Mouse (Mus musculus) hindbrain, embryonic 15.5 days (tissue): ENCODE results near the gene Avil. TPM values are rescaled to one million over a fixed set of nuclear protein-coding genes. Genes with fewer than 3 reads are reported as not detected.

Experiments used
- ATAC-seq: fragments of 200-750 bp; cut with Nextera tagmentation; 2 replicates; pipeline ENCODE4 v1.8.0; 2017; ENCODE audit warnings: low read depth, moderate number of reproducible peaks, moderate TSS enrichment; ENCODE audit not compliant: low FRiP score
- H3K27ac ChIP-seq: fragments of 300-500 bp; sonication (generic); replicated peaks from 2 replicates; pipeline ENCODE4 v1.5.1; 2015; ENCODE audit warnings: mild to moderate bottlenecking, inconsistent platforms
- H3K27me3 ChIP-seq: fragments of 300-500 bp; sonication (generic); 2 replicates; pipeline ENCODE4 v1.6.1; 2015; ENCODE audit warnings: control low read depth, inconsistent platforms
- H3K36me3 ChIP-seq: fragments of 300-500 bp; sonication (generic); 2 replicates; pipeline ENCODE4 v1.6.1; 2015; ENCODE audit warnings: control low read depth, inconsistent platforms
- H3K4me1 ChIP-seq: fragments of 300-500 bp; sonication (generic); replicated peaks from 2 replicates; pipeline ENCODE4 v1.6.1; 2015; ENCODE audit warnings: control low read depth, inconsistent platforms
- H3K4me2 ChIP-seq: fragments of 300-500 bp; sonication (generic); 2 replicates; pipeline ENCODE4 v1.6.1; 2015; ENCODE audit warnings: moderate library complexity, mild to moderate bottlenecking, inconsistent platforms
- H3K4me3 ChIP-seq: fragments of 300-500 bp; sonication (generic); 2 replicates; pipeline ENCODE4 v1.5.1; 2015; ENCODE audit warnings: mild to moderate bottlenecking, inconsistent platforms
- H3K9ac ChIP-seq: fragments of 300-500 bp; sonication (generic); 2 replicates; pipeline ENCODE4 v1.6.1; 2015; ENCODE audit warnings: inconsistent platforms
- H3K9me3 ChIP-seq: fragments of 300-500 bp; sonication (generic); 2 replicates; pipeline ENCODE4 v1.6.1; 2016; ENCODE audit warnings: control low read depth, inconsistent platforms
- WGBS: fragments of 180-500 bp; shearing (Covaris S2); methylation state at CpG from one replicate; pipeline ENCODE4 v1.1.7; 2015; 5-methylcytosine and 5-hydroxymethylcytosine counted together
- polyA plus RNA-seq: library from polyadenylated mRNA; unstranded; fragments of >200 nt; fragmentation: Nextera tagmentation; extraction: Ambion mirVana; gene quantifications from 2 replicates; pipeline ENCODE4 v1.2.1, GENCODE M21; 2015

Avil gene
- polyA plus RNA-seq, 1 experiment from 2014 or later: 4.2 TPM

DNA sequence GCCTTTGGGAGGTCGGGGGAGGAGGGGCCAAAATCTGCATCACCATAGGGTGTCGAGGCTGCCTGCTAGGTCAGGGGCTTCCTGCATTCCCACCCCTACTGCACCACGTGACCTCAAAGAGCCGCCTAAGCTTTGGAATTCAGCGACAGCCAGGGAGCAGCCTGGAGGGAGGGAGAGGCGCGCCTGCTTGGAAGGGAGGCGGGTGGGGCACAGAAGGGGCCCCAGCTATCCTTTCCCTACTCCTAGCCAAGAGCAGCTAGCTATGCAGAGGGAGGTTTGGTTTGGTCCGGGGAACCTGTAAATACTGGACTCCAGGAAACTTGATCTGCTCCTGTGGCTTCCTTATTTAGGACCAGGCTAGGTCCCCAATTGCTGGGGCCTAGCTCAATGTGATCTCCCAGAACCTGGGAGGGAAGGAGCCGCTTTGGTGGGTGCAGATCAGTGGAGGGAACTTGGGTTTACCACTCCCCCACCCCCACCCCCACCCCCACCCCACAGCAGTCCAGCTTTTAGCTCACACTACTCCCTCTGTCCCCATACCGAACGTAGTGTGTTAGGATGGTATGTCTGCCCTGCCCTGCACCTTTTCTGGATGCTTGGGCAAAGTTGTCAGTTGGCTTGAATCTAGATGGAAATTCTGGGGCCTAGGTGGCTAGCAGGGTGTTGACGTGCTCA is 28.3 kb upstream of the Avil start:
- Histone ChIP-seq H3K36me3 (no peaks in the 10 kb centered on the region), H3K4me3 (no peak overlapping the region), H3K27me3 (peaks cover 37% of the 10 kb centered on the region), H3K9me3 (no peaks in the 10 kb centered on the region), H3K27ac (no peak overlapping the region), H3K4me1 (peaks cover 4% of the 10 kb centered on the region), H3K9ac (no peak overlapping the region), H3K4me2 (no peak overlapping the region)
- 10% methylated on average over 13 of the region's 13 CpGs for WGBS
- ATAC-seq: no peak

- Histone ChIP-seq H3K9me3 (no peaks in the 10 kb centered on the region), H3K27me3 (peaks cover 37% of the 10 kb centered on the region), H3K4me3 (no peak overlapping the region), H3K36me3 (no peaks in the 10 kb centered on the region), H3K4me1 (peaks cover 10% of the 10 kb centered on the region), H3K9ac (no peak overlapping the region), H3K27ac (no peak overlapping the region), H3K4me2 (no peak overlapping the region)
- 28% methylated on average over 7 of the region's 7 CpGs for whole genome bisulfite sequencing
- ATAC-seq: no peak
Observed at GRCm38 (mm10) chr10:126972988-126973387, 27.5 kb upstream of the Avil start.

DNA sequence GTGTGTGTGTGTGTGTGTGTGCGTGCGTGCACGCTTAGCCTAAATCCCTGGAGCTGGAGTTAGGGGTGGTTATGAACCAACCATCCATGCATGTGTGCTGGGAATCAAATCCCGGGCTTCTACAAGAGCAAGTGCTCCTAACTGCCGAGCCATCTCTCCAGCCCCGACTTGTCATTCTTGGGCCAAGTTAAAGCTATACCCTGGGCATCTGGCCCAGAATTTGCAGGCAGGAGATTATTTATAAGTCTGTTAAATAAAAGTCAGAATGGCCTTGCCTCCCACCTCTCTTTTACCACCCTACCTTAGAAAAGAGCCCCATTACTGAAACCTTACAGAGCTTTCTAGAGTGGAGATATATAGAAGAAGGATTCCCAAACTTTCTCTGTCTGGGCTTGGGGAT is 24.8 kb upstream of the Avil start:
- no peak overlapping the region for H3K27ac ChIP-seq

DNA sequence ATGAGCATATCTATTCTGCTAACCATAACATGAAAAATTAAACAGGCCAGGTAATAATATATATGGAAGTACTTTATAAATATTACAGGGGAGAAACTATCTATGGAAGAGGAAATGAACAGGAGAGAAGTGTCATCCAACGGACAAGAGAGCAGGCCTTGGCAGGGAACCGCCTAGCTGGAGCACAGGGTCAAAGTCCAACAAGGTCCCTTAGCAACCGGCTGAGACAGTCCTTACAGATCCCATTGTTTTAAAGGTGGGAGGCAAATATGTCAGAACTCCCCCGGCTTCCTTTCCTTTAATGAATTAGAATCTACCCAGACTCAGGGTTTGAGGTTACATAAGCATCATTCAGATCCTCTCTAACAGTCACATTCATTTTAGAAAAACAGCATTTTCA is 23.4 kb upstream of the Avil start:
- Histone ChIP-seq H3K9ac (no peak overlapping the region), H3K4me2 (no peak overlapping the region), H3K4me1 (peaks cover 31% of the 10 kb centered on the region), H3K27me3 (peaks cover 29% of the 10 kb centered on the region), H3K27ac (no peak overlapping the region), H3K4me3 (no peak overlapping the region), H3K9me3 (no peaks in the 10 kb centered on the region), H3K36me3 (no peaks in the 10 kb centered on the region)
- ATAC-seq: no peak
- 15% methylated on average over 4 of the region's 4 CpGs for WGBS

More for the DNA sequence above, 24.8 kb upstream of the Avil start:
- Histone ChIP-seq H3K4me2 (no peak overlapping the region), H3K27me3 (peaks cover 34% of the 10 kb centered on the region), H3K4me1 (peaks cover 19% of the 10 kb centered on the region), H3K36me3 (no peaks in the 10 kb centered on the region), H3K4me3 (no peak overlapping the region), H3K9ac (no peak overlapping the region), H3K9me3 (no peaks in the 10 kb centered on the region)
- 88% methylated on average over 6 of the region's 6 CpGs for WGBS
- no peak for ATAC-seq

DNA sequence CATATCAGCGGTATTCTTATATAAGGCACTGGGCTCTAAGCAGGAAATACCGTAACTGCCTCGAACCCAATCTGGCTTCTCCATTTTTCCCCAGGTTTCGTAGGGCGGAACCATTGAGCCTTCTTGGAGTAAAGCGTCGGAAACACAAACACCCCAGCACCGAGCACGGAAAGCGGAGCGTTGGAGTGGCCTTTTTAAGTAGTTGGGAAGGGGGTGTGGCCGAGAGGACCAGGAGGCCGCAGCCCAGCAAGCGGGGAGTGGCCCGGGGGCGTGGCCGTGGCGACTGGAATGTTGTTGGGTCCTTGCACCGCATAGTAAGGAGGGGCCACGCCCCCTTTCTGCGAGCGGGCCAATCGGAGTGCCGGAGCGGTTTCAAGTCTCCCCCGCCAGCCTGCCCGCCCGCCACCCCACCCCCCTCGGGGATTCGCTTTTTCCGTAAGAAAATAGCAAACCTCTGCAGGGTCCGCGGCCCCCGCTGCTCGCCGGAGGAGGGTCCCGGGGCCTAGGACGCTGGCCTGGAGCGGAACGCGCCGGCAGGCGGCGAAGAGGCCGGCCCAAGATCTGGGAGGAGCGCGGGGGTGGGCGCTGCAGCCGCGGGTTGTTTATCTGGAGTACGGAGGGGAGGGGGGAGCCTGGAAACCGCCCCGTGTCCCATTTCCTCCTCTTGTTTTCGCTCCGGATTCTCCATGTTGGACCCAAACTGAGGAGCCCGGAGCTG is 22.1 kb upstream of the Avil start, which contains the start of gene Ctdsp2:
Gene Ctdsp2 (plus strand): TSS at position 441 of the 718 bp plus-strand sequence.
- no peaks in the 10 kb centered on the region for H3K9me3 ChIP-seq
- peak within 1 kb of the TSS; percentile 94 for H3K9ac ChIP-seq
- peak; percentile 93 for ATAC-seq
- H3K27ac ChIP-seq: peak within 1 kb of the TSS; percentile 100
- H3K4me2 ChIP-seq: peak within 1 kb of the TSS; percentile 75
- H3K36me3 ChIP-seq: no peaks in the 10 kb centered on the region
- peaks cover 19% of the 10 kb centered on the region for H3K27me3 ChIP-seq
- peaks cover 43% of the 10 kb centered on the region for H3K4me1 ChIP-seq
- H3K4me3 ChIP-seq: peak within 1 kb of the TSS; percentile 93
- WGBS: under 1% methylated on average over 53 of the region's 56 CpGs

DNA sequence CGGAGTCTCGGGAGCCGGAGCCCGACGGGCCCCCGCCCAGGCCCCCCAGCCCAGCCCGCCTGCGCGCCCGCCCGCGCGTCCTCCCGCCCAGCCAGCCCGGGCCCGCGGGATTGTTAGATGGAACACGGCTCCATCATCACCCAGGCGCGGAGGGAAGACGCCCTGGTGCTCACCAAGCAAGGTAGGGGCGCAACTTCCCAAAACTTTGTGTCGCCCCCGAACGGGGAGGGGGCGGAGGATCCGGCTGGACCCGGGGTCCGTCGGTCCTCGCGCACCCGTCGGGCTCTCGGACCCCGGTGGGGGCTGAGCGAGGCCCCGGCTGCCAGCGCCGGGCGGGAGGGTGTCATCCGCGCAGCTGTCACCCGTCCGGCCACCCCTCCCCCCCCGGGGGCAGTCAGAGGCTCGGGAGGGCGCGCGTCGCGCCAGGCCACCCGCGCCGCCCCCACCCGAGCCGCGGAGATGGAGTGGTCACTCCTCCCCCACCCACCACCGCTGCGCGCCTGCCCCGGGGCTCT is 21.3 kb upstream of the Avil start:
- no peak for ATAC-seq
- peak overlapping the region; percentile 100 for H3K27ac ChIP-seq
- H3K9me3 ChIP-seq: no peaks in the 10 kb centered on the region
- H3K27me3 ChIP-seq: peaks cover 15% of the 10 kb centered on the region
- H3K4me1 ChIP-seq: peaks cover 50% of the 10 kb centered on the region
- peak overlapping the region; percentile 93 for H3K4me3 ChIP-seq
- WGBS: 1% methylated on average over 53 of the region's 62 CpGs
- H3K4me2 ChIP-seq: peak overlapping the region; percentile 75
- H3K36me3 ChIP-seq: no peaks in the 10 kb centered on the region
- H3K9ac ChIP-seq: peak overlapping the region; percentile 94

DNA sequence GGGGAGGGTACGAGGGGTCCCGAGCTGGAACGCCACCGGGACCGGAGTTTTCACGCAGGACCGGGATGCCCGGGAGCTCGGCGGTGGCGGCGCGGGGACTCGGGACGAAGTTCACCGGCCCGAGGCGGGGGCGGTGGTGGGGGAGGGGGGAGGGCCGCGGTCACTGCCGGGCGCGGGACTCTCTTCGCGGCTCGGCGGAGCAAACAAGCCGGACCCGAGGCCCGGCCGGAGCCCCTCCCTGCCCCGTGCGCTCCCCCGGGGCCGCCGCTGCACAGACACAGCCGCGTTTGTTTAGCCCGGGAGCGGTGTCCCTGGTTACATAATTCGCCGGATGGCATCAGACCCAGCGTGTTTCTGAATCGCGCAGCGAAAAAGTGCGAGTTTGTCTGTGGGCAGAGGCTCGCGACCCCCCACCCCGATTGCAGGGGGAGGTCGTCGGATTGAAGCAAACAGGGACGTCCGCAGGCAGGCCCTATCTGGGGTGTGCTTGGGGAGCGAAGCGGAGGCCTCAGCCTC is 20.8 kb upstream of the Avil start:
- under 1% methylated on average over 41 of the region's 57 CpGs for WGBS
- Histone ChIP-seq H3K4me3 (peak overlapping the region; percentile 93), H3K9me3 (no peaks in the 10 kb centered on the region), H3K4me1 (peaks cover 55% of the 10 kb centered on the region), H3K27me3 (peaks cover 13% of the 10 kb centered on the region), H3K36me3 (no peaks in the 10 kb centered on the region), H3K9ac (peak overlapping the region; percentile 94), H3K4me2 (peak overlapping the region; percentile 75), H3K27ac (peak overlapping the region; percentile 100)
- no peak for ATAC-seq

GRCm38 (mm10) chr10:126980221-126980932 is 20.1 kb upstream of the Avil start:
- ATAC-seq: peak; percentile 13
- H3K4me1 ChIP-seq: peaks cover 62% of the 10 kb centered on the region
- WGBS: 3% methylated on average over 16 of the region's 16 CpGs

DNA sequence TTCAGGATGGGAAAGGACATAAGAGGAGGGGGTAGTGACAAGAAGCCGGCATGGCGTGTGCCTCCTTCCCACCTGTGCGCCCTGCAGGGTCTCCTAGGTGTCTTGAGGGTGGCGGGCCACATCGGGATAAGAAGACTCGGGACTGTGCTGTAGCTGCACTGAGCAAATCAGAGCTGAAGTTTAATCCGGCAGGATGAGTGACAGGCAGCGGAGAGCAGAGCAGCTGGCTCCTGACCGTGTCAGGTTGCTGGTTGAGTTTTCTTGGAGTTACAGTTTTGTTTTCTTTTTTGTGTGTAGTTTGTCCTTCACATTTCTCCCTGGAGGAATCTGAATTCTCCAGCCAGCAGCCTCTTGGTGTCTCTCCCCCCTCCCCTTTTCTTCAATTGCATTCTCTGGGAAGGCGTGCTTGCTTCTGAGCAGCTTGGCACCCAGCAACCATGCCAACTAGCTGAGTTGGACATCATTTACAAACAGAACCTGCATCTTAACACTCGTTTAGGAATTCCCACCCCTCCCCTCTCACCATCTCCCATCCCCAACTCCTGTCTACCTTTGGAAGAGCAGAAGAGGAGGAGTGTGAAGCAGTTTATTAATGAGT is 19.5 kb upstream of the Avil start:
- peaks cover 69% of the 10 kb centered on the region for H3K4me1 ChIP-seq
- 9% methylated on average over 11 of the region's 11 CpGs for WGBS
- ATAC-seq: no peak

More at GRCm38 (mm10) chr10:126980221-126980932, 20.1 kb upstream of the Avil start:
- Histone ChIP-seq H3K4me2 (peak overlapping the region; percentile 75), H3K27ac (peak overlapping the region; percentile 100), H3K9ac (peak overlapping the region; percentile 94), H3K4me3 (peak overlapping the region; percentile 93), H3K36me3 (no peaks in the 10 kb centered on the region), H3K9me3 (no peaks in the 10 kb centered on the region), H3K27me3 (peaks cover 8% of the 10 kb centered on the region; the same call in 1 of the 2 replicates)

DNA sequence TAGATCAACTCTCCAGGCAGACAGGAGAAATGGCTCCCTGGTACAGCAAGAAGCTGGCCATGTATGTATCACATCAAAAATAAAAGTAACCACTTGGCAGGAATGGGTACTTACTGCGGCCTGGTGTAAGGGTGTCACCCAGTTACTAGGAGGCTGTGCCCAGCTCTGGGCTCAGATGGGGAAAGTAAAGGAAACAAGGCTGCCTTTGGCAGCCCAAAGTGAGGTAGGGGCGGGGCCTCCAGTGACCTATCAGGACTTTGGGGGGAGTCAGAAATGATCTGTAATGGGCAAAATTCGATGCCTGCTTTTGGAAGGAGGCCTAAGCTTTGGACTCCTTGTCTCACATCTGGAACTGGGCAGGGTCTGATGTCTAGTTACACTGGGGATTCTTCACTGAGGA is 18.8 kb upstream of the Avil start:
- peaks cover 2% of the 10 kb centered on the region; the same call in 1 of the 2 replicates for H3K27me3 ChIP-seq
- H3K27ac ChIP-seq: no peak overlapping the region
- 68% methylated on average over 3 of the region's 3 CpGs for WGBS
- no peaks in the 10 kb centered on the region for H3K9me3 ChIP-seq
- no peak for ATAC-seq
- no peaks in the 10 kb centered on the region for H3K36me3 ChIP-seq
- no peak overlapping the region for H3K9ac ChIP-seq
- peaks cover 76% of the 10 kb centered on the region for H3K4me1 ChIP-seq
- H3K4me2 ChIP-seq: peak overlapping the region; percentile 75
- peak overlapping the region; percentile 93; the same call in 1 of the 2 replicates for H3K4me3 ChIP-seq

More for the DNA sequence above, 19.5 kb upstream of the Avil start:
- H3K9me3 ChIP-seq: no peaks in the 10 kb centered on the region
- peak overlapping the region; percentile 94 for H3K9ac ChIP-seq
- no peaks in the 10 kb centered on the region for H3K36me3 ChIP-seq
- peak overlapping the region; percentile 100 for H3K27ac ChIP-seq
- H3K27me3 ChIP-seq: peaks cover 5% of the 10 kb centered on the region; the same call in 1 of the 2 replicates
- peak overlapping the region; percentile 75 for H3K4me2 ChIP-seq
- H3K4me3 ChIP-seq: peak overlapping the region; percentile 93

DNA sequence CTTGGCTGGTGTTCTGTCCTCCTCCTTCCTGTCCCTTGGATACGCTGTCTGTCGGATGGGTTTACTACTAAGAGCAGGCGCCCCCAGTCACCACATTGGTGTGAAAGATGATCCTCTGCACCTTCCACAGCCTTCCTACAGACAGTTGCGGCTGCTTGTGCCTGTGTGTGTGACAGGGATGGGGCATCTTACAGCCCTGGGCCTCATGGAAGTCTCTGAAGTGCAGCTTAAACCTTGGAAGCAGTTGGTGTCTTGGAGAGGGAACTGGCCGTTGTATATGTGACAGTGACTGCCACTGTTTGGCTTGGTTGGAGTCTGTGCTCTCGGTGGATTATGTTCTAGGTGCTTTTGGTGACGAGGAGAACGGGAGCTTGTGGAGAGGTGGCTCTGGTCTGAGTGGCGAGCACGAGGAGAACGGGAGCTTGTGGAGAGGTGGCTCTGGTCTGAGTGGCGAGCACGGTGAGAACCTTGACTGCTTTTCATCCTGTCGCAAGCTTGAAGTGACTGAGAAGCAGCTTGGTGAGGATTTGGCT is 17.2 kb upstream of the Avil start:
- Histone ChIP-seq H3K4me1 (peaks cover 83% of the 10 kb centered on the region), H3K9me3 (no peaks in the 10 kb centered on the region), H3K36me3 (no peaks in the 10 kb centered on the region), H3K4me3 (no peak overlapping the region), H3K9ac (peak overlapping the region; percentile 8; the same call in 1 of the 2 replicates), H3K27ac (no peak overlapping the region), H3K27me3 (no peaks in the 10 kb centered on the region), H3K4me2 (peak overlapping the region; percentile 75)
- ATAC-seq: no peak
- 61% methylated on average over 14 of the region's 14 CpGs for WGBS
